Mouse (Mus musculus): Measurements from ENCODE around the gene Atl3. TPM values are rescaled to one million over a fixed set of nuclear protein-coding genes. Genes with fewer than 3 reads are reported as not detected.
A peak's percentile ranks its signal among the peaks of the same experiment; 100 is the strongest.
"Not testable (repeated sequence)": the region's sequence is repeated elsewhere in the genome, so short reads cannot be mapped to it uniquely, and the experiment has no call there.

The Atl3 gene
- total RNA-seq (2021), result 114 and 171 TPM in 2 replicates
- long read RNA-seq, full-length matches to known transcripts, result 10 of 19 reads
- long read RNA-seq, partial matches to known transcripts, result 2 of 19 reads
- long read RNA-seq, other reads (novel, unspliced or antisense), result 7 of 19 reads

GRCm38 (mm10) chr19:7493352-7494186, at the start of gene Atl3:
Gene Atl3, plus strand, starts transcription at chr19:7494040.
- no peak for DNase-seq

GRCm38 (mm10) chr19:7445105-7445504, 48.7 kb upstream of the Atl3 start:
- no peak for DNase-seq

- no peak for DNase-seq
Measured at GRCm38 (mm10) chr19:7445596-7445995, 48.2 kb upstream of the Atl3 start.

GRCm38 (mm10) chr19:7456803-7457202, 37.0 kb upstream of the Atl3 start:
- no peak for DNase-seq

GRCm38 (mm10) chr19:7458901-7459300, 34.9 kb upstream of the Atl3 start:
- no peak for DNase-seq

- no peak for DNase-seq
Measured at GRCm38 (mm10) chr19:7459370-7459769, 34.5 kb upstream of the Atl3 start.

- no peak for DNase-seq
Measured at GRCm38 (mm10) chr19:7467915-7468314, 25.9 kb upstream of the Atl3 start.

GRCm38 (mm10) chr19:7470643-7471042, 23.2 kb upstream of the Atl3 start:
- no peak for DNase-seq

GRCm38 (mm10) chr19:7479751-7480248, 14.0 kb upstream of the Atl3 start:
- DNase-seq, result no peak

GRCm38 (mm10) chr19:7481541-7482265, 12.1 kb upstream of the Atl3 start:
- DNase-seq, result peak; percentile 29

- no peak for DNase-seq
Measured at GRCm38 (mm10) chr19:7482266-7482598, 11.6 kb upstream of the Atl3 start.

- peak; percentile 99 for DNase-seq
Measured at GRCm38 (mm10) chr19:7482599-7483511, 11.0 kb upstream of the Atl3 start, which contains the start of gene Rtn3. Gene Rtn3, minus strand, starts transcription at chr19:7483281.

GRCm38 (mm10) chr19:7483512-7483882, 10.3 kb upstream of the Atl3 start:
- DNase-seq, result no peak

GRCm38 (mm10) chr19:7484076-7484475, 9.8 kb upstream of the Atl3 start:
- DNase-seq, result no peak

- no peak for DNase-seq
Measured at GRCm38 (mm10) chr19:7487680-7488079, 6.2 kb upstream of the Atl3 start.

GRCm38 (mm10) chr19:7491960-7492359, 1.9 kb upstream of the Atl3 start:
- no peak for DNase-seq

- no peak for DNase-seq
Measured at GRCm38 (mm10) chr19:7492682-7493081, 1.2 kb upstream of the Atl3 start.

- DNase-seq, result peak; percentile 93
Measured at GRCm38 (mm10) chr19:7494187-7495015, 561 bp downstream of the Atl3 start.

GRCm38 (mm10) chr19:7495221-7496038, 1.6 kb downstream of the Atl3 start:
- DNase-seq, result no peak

- DNase-seq, result not testable (repeated sequence)
Measured at GRCm38 (mm10) chr19:7496070-7496469, 2.2 kb downstream of the Atl3 start.
